Mouse (Mus musculus) Patski (cell line): ENCODE data around the gene Prkar2b. TPM values are rescaled to one million over a fixed set of nuclear protein-coding genes. Genes with fewer than 3 reads are reported as not detected.

Source experiments
- ATAC-seq: fragments of 100-300 bp; one replicate; pipeline ENCODE4 v1.8.0; 2021
- CTCF ChIA-PET: fragments of 350-600 bp; sonication (Branson Sonifier 250); formaldehyde crosslinking; loops from one replicate; lab custom pipeline; 2022; ENCODE audit warnings: inconsistent platforms; lab: Charles Lee
- POLR2A ChIA-PET: fragments of 350-600 bp; sonication (Branson Sonifier 250); formaldehyde crosslinking; loops from one replicate; lab custom pipeline; 2022; ENCODE audit warnings: antibody characterized with exemption, inconsistent platforms; lab: Charles Lee
- DNase-seq: peaks from one replicate; pipeline ENCODE4 v3.0.0-alpha.2; 2011; ENCODE audit warnings: low read depth, low spot score
- H3K27me3 ChIP-seq: fragments of 371-371 bp; one replicate; pipeline ENCODE4 v1.5.1; 2021
- CTCF ChIP-seq: fragments of 100-300 bp; IDR thresholded peaks from one replicate; pipeline ENCODE4 v1.5.1; 2021
- in situ Hi-C: fragments of 300-500 bp; cut with MboI; formaldehyde crosslinking; loops from 3 replicates; pipeline ENCODE4 v1.11.1; 2018; ENCODE audit warnings: low pct_unique_long_range_greater_than_20kb, mixed read lengths
- polyA plus RNA-seq: library from polyadenylated mRNA; unstranded; gene quantifications from one replicate; pipeline ENCODE4 v1.2.3, GENCODE M21; 2021

The Prkar2b gene
- polyA plus RNA-seq, 1 experiment from 2014 or later, result 59.1 TPM

DNA sequence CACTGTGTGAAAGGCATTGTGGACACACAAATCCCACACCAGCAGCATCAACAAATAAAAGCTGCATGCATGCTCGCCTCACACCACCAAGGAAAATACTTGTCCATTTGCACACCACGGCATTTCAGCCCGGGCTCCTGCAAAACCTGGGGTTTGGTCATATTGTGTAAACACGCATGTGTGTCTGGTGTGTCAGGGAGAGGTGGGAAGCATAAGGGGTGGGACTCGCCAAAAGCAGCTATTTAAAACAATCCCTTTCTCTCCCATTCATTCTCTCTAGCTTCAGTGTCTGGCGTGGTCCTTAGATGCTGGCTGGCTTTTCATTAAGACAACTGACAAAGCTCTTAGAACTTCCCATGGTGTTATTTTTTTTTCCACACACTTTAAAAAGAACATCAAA, 1.4 kb downstream of the Prkar2b start:
- ATAC-seq, result no peak
- CTCF ChIA-PET, result interaction anchor here (0.8 to 0.9 kb wide), 2 partner anchors 14 to 85 kb away, joined by 3 to 4 read pairs; no protein-coding TSS in a partner anchor
- H3K27me3 ChIP-seq, result no peaks in the 10 kb centered on the region
- POLR2A ChIA-PET, result interaction anchor here (0.9 kb wide), 1 partner anchor 83 kb away, joined by 3 read pairs; no protein-coding TSS in a partner anchor
- no peak for TF ChIP-seq CTCF
- DNase-seq, result no peak
- in situ Hi-C loops, result loop anchor here (5.0 kb wide), 1 partner anchor 77 kb away; no protein-coding TSS in a partner anchor

DNA sequence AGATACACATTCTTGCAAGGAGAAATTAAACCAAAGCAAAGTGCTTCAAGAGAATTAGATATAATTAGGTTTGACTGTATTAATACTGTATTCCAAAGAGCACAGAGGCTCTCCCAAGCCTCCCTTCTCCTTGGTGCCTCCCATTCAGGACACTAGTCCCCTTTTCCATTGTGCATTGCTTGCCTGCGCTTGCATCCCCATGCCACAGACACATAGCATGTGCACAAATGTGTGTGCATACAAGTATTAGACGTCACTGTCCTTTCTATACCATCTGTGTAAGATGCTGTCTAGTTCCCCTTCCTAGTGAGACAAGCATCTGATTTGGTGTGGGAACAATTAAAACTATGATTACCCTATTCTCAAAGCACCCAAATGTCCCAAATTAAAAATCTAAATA, 2.0 kb downstream of the Prkar2b start:
- no peak for TF ChIP-seq CTCF
- in situ Hi-C loops, result loop anchor here (5.0 kb wide), 1 partner anchor 77 kb away; no protein-coding TSS in a partner anchor
- DNase-seq (no peak), ATAC-seq (no peak)
- POLR2A ChIA-PET, result no interaction called here
- CTCF ChIA-PET, result interaction anchor here (0.6 kb wide), 1 partner anchor 216 kb away, joined by 3 read pairs; no protein-coding TSS in a partner anchor
- no peaks in the 10 kb centered on the region for H3K27me3 ChIP-seq

DNA sequence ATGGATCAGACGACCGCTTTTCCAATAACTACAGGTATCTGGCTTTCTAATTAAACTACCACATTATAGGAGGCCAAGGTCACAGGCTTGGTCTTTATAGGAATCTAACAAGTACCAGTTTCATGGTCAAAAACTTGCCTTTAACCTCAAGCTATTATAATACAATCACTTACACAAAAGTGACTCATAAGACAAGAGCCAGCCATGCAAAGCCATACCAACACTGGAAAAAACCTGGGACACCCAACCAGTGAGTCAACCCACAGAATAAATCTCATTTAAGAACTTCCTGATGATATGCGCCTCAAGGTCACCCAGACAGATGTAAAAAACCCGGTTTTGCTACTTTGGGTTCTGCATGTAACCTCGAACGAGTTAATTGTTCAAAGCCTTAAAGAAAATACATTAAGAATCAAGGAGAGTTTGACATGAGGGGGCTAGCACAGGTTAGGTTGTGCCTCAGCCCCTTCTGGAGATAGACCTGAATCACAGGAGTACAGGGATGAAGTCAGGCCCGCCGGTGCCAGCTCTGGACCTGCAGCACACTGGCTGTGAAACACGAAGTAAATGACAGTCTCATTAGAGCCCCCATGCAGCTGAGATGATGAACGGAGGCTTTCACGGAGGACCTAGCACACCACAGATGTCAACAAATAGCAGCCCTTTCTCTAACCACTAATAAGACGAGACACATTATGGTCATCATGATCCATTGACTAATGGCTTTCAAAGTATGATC, 3.5 kb downstream of the Prkar2b start:
- POLR2A ChIA-PET, result no interaction called here
- ATAC-seq (peak; percentile 38), DNase-seq (peak; percentile 44)
- in situ Hi-C loops, result loop anchor here (5.0 kb wide), 1 partner anchor 75 kb away; no protein-coding TSS in a partner anchor
- TF ChIP-seq CTCF, result no peak
- CTCF ChIA-PET, result no interaction called here
- no peaks in the 10 kb centered on the region for H3K27me3 ChIP-seq

DNA sequence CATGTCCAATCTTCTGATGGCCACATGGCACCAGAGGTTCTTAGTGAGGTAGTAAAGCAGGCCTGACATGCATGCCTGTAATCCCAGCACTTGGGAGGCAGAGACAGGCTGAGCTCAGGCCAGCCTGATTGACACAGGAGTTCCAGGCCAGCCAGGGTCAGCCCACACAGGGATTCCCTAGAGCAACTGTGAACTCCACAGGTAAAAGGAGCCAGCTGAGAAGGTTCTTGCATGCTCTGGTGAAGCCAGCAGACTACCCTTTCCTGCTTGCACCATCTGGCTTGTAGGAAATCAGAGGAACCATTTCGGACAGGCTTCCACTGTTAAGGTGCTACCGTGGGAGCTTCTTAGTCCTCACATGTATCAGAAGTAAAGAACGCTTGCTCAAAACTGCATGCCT, 5.3 kb downstream of the Prkar2b start:
- ChIA-PET CTCF (no interaction called here), POLR2A (no interaction called here)
- no peak for TF ChIP-seq CTCF
- in situ Hi-C loops, result loop anchor here (5.0 kb wide), 1 partner anchor 73 kb away; no protein-coding TSS in a partner anchor
- ATAC-seq (no peak), DNase-seq (no peak)
- no peaks in the 10 kb centered on the region for H3K27me3 ChIP-seq

DNA sequence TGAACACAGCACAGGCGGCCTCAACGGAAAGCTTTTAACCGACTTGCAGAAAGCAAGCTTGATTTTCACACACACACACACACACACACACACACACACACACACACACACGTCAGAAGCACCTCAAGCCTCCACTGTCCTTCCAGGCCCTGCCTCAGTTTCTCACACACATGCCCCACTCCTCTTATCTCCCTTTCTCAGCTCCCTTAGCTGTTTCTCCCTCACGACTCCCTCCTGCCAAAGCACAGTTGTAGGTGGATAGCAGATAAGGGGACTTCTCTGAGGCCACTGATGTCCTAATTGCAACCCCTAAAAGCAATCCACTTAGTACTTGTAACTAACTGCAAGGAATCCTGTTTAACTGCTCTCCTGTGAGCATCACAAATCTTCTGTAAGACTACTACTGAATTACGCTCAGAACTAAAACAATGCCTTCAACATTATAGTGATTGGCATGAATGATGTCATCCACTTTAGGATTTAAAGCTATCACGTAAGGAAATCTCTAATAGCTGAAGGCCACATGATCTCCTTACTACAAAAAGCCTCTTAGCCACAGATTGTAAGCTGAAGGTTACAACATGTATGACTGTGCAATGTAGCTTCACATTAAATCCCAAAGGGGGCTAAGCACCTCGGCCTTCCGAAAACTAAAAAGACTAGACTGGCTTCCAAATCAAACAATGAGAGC, 6.5 kb downstream of the Prkar2b start:
- in situ Hi-C loops, result loop anchor here (5.0 kb wide), 1 partner anchor 72 kb away; no protein-coding TSS in a partner anchor
- no peak for ATAC-seq

DNA sequence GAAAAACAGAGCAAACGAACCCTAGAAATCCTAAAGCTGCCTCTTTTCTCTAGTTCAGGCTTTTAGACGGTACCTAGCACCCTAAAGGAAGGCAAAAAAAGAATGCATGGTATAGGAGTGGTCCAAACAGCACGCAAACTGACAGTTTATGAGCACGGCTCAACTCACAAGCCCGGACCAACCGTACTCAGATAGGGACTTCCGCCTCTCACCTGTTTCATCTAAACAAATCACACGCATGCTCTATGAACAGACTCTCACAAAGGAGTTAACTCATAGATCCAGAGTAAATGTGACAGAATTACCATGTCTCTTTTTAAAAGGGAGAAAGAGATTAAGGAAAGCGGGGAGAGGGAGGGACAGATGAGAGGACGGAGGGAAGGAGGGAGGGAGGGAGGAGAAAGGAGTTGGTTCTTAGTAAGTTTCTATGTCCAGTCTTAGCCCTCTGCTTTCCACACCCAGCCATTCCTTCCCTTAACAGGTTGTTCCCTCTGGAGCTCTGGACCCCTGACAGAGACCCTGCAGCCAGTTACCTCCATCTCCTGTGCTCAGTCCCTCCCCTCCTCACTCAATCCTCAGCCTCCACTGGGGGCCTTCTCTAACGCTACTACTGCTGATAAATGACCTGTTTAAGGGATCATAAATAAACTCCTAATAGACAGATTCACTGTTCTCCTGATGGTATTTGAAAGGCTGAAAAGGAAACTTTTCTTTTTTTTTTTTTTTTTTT, 7.3 kb downstream of the Prkar2b start:
- no peak for TF ChIP-seq CTCF
- ChIA-PET CTCF (interaction anchor here (1.2 to 1.8 kb wide), 3 partner anchors 10 to 87 kb away, joined by 3 to 5 read pairs (median 3); no protein-coding TSS in a partner anchor), POLR2A (no interaction called here)
- DNase-seq (no peak), ATAC-seq (no peak)
- in situ Hi-C loops, result no loop called here
- H3K27me3 ChIP-seq, result no peaks in the 10 kb centered on the region

More for the DNA sequence above, 6.5 kb downstream of the Prkar2b start:
- DNase-seq, result no peak
- H3K27me3 ChIP-seq, result no peaks in the 10 kb centered on the region
- CTCF ChIA-PET, result interaction anchor here (1.3 to 1.8 kb wide), 2 partner anchors 11 to 52 kb away, joined by 3 to 5 read pairs; no protein-coding TSS in a partner anchor
- no peak for TF ChIP-seq CTCF
- POLR2A ChIA-PET, result interaction anchor here (0.6 kb wide), 1 partner anchor 73 kb away, joined by 4 read pairs; no protein-coding TSS in a partner anchor

DNA sequence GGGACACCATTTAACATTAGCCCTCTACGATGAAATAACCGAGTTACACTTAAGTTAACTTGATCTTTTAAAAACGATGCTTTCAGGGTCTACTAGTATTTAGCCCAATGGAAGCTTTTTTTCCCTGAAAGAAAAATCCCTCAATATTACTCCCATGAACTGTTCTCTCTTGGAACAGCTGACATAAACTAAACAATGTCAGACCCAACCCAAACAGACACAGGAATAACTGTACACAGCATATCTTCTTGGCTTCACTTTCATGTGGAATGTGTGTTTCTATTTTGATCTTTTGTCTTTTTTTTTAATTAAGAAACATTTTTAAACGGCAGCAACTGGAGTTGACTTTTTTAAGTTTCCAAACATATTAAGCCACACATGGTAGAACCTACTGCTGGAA, 8.2 kb downstream of the Prkar2b start:
- ChIA-PET CTCF (interaction anchor here (1.0 to 1.2 kb wide), 2 partner anchors 12 to 87 kb away, joined by 3 read pairs; no protein-coding TSS in a partner anchor), POLR2A (no interaction called here)
- ATAC-seq (no peak), DNase-seq (no peak)
- H3K27me3 ChIP-seq, result no peaks in the 10 kb centered on the region
- in situ Hi-C loops, result no loop called here
- no peak for TF ChIP-seq CTCF

DNA sequence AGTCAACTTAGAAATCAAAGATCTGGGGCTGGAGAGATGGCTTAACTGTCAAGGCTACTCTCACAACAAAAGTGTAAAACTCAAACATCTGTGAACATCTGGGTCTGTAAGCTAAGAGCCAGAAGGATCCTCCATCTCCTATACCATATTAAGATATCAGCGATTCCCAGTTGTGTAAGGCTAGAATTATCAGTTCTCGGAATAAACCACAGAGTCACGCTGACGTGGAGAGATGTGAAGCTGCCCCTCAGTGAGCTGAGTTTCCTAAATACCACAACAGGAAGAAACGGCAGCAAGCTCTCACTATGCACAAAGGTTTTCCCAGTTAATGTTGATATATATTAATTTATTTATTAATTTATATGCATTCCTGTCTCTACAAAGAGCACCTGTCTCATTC, 10.9 kb downstream of the Prkar2b start:
- ChIA-PET POLR2A (no interaction called here), CTCF (no interaction called here)
- DNase-seq, result no peak
- ATAC-seq, result no peak
- in situ Hi-C loops, result no loop called here
- no peak for TF ChIP-seq CTCF
- no peaks in the 10 kb centered on the region for H3K27me3 ChIP-seq

DNA sequence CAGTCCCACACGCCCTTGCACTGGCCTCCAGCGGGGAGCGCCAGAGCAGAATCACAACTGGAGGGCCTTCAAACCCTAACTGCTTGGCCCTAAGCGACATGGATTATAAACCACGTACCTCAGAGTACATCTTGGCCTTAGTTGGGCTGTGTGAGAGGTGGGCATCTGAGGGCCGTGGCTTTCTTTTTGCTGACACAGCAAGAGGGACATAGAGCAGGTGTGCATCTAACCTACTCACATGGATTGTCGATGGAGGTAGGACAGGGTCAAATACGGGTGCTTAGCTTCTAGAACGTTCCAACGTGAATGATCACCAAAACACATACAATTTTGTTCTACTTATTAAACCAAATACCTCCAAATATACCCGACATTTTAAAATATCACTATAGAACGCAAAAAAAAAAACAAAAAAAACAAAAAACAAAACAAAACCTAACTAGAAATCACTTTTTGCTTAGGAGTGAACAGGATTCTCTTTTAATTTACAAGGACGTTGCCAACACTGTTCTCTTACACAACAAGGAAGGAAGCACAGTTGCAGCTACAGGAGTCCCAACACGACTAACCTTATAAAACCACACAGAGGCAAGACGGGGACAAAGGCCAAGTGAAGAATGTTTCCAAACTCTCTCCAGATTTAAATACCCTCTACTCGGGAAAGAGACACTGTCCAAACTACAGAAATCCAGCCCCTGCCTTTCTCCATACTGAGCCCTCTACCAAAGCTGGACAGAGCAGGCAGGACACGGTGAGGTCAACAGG, 15.3 kb downstream of the Prkar2b start:
- in situ Hi-C loops, result no loop called here
- no peaks in the 10 kb centered on the region for H3K27me3 ChIP-seq
- DNase-seq (no peak), ATAC-seq (no peak)
- POLR2A ChIA-PET, result no interaction called here
- no peak for TF ChIP-seq CTCF
- CTCF ChIA-PET, result interaction anchor here (1.1 kb wide), 2 partner anchors 8 to 14 kb away, joined by 3 to 4 read pairs; no protein-coding TSS in a partner anchor
